Mouse (Mus musculus) brain, embryonic 14.5 days (tissue): Measurements from ENCODE around the gene Fntb. TPM values are rescaled to one million over a fixed set of nuclear protein-coding genes. Genes with fewer than 3 reads are reported as not detected.

ENCODE experiments used
- DNase-seq: peaks from one replicate; pipeline ENCODE4 v3.0.0-alpha.2; 2011; ENCODE audit warnings: low read depth
- CTCF ChIP-seq: fragments of 200-500 bp; IDR thresholded peaks from 2 replicates; pipeline ENCODE4 v1.5.1; 2012; ENCODE audit warnings: inconsistent platforms, mild to moderate bottlenecking, moderate library complexity, borderline replicate concordance; ENCODE audit not compliant: insufficient read depth, insufficient read length; ENCODE audit errors: extremely low read depth
- POLR2A ChIP-seq: fragments of 200-500 bp; IDR thresholded peaks from 2 replicates; pipeline ENCODE4 v1.6.1; 2012; ENCODE audit warnings: mild to moderate bottlenecking, inconsistent platforms, borderline replicate concordance; ENCODE audit not compliant: poor library complexity, insufficient read depth, insufficient read length, severe bottlenecking; ENCODE audit errors: extremely low read depth
- polyA plus RNA-seq: library from polyadenylated mRNA; depleted of rRNA; stranded (reverse); fragments of >200 nt; gene quantifications from 2 replicates; pipeline ENCODE4 v1.2.3, GENCODE M21; 2012; rRNA removed

The Fntb gene
- polyA plus RNA-seq, 1 experiment: 40.0 TPM

- TF ChIP-seq CTCF: no peak
- no peak for TF ChIP-seq POLR2A
- no peak for DNase-seq
Observed at GRCm38 (mm10) chr12:76961052-76961931, 195.9 kb downstream of the Fntb start.

GRCm38 (mm10) chr12:76961932-76962891 is 196.8 kb downstream of the Fntb start, which contains the start of gene Max:
Max (minus strand) TSS chr12:76962201.
- TF ChIP-seq POLR2A (peak; percentile 53; the same call in 1 of the 2 replicates), CTCF (no peak)
- peak; percentile 100 for DNase-seq

GRCm38 (mm10) chr12:76965089-76965488 is 199.7 kb downstream of the Fntb start:
- no peak for DNase-seq
- no peak for TF ChIP-seq POLR2A
- TF ChIP-seq CTCF: no peak

GRCm38 (mm10) chr12:76965876-76966275 is 200.5 kb downstream of the Fntb start:
- DNase-seq: peak; percentile 57
- TF ChIP-seq CTCF (no peak), POLR2A (no peak)

Other genes starting within 250 kb of the Fntb start
- gene Plekhg3, start 234.7 kb upstream of the Fntb start, polyA plus RNA-seq: 3.1 and 5.2 TPM in 2 replicates
- 1.8 and 8.4 TPM in 2 replicates for gene Sptb, start 55.0 kb upstream of the Fntb start, polyA plus RNA-seq
- gene Churc1, start 51 bp upstream of the Fntb start, polyA plus RNA-seq: 61.9 and 63.6 TPM in 2 replicates
- 0.15 and 0.22 TPM in 2 replicates for gene Gpx2, start 30.0 kb downstream of the Fntb start, polyA plus RNA-seq
- gene Rab15, start 57.3 kb downstream of the Fntb start, polyA plus RNA-seq: 27.4 and 37.6 TPM in 2 replicates
- gene Max, start 196.6 kb downstream of the Fntb start, polyA plus RNA-seq: 52.8 and 68.7 TPM in 2 replicates